Mouse (Mus musculus): ENCODE data around the gene St3gal6.

- TF ChIP-seq GATA1 (IDR thresholded peaks at IDR 0.05; ENCODE audit: borderline replicate concordance, low read length) (no peak), FLI1 (IDR thresholded peaks at IDR 0.05; ENCODE audit: low read length) (no peak)
These were observed 41.7 kb downstream of the St3gal6 start for GRCm38 (mm10) chr16:58482296-58482695.
